Mouse (Mus musculus): ENCODE measurements at regions not wholly inside any gene's neighbourhood (a gene's known extent, or its start where the extent isn't known, plus 50 kb on each side); places are given as distances from the start of the nearest gene placed in this dataset.

DNA sequence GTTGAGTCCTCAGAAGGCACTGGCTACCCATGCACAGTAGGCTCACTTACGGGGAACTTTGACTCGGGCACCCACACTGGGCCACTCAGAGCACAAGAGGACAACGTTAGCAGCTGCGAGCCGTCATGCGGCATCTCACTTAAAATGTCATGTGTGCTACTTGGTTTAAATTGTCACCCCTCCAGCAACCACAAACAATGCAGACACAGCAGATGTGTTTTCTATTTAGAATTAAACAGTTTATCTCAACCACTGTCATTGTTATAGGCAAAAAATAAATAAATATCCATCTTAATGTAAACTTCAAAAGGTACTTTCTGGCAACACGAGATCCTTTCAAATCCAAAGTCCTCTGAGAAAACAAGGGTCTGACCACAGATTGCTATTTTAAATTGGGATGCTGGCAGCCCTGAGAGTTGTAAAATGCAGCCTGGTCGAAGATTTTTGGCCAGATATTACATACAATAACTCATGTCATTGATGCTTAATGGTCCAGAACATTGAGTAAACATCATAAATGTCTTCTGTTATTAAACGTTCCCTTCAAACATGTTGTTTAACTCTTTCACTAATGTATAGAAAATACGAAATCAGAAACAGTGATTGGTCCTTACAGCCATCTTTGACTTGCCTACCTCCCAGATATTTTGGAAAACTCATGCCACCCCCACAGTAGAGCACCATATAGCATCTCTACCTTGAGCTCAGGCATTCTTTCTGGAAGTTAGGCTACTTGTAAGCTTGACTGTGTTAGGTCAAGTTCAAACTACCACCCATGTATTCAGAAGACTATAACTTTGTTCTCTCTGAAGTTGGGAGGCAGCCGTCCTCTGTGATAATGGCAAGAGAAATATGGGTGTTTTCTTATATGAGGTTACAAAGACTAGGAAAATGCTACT, 232.8 kb upstream of the Tcf21 start:
- DNase-seq: peak; percentile 13 to 30

DNA sequence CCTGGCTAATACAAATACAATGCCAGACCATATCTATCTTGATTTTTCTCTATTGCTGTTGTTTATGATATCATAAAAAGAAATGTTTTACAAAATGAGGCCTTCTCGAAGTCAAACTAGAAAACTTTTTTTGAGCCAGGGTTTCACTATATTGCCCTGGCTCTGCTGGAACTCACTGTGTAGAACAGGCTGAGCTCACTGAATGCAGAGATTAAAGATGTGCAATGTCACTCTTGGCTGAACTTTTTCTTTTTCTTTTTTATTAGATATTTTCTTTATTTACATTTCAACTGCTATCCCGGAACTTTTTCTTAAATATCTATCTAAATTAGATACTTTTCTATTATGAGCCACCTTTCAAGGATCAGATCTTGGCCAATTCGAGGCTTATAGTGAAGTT, 224.5 kb upstream of the Tcf21 start:
- DNase-seq: no peak

DNA sequence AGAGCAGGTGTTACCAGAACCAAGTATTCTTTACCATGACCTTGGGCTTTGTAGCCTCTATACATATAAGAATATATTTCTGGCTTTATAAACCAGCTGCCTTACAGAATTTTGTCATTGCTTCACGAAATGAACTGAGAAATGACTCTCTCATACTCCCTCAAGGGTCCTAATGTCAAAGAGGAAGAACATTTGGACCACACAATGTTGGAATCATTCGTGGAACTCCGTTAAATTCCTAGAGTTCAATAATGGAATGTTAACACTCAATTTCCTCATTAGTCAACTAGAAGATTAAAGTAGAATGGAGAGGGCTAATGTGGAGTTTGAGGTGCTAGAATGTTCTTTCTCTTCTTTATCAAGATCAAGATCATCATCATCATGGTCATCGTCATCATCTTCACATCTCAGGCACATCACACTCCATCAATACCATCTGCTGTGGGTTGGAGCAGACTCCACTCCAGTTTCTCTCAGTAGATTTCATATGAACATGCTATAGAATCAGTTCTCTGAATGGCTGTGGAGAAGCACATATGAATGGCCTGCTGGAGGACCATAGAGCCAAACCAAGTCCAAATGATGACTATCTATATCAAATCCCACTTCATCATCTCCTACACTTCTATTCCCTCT, 211.6 kb upstream of the Tcf21 start:
- DNase-seq: no peak

DNA sequence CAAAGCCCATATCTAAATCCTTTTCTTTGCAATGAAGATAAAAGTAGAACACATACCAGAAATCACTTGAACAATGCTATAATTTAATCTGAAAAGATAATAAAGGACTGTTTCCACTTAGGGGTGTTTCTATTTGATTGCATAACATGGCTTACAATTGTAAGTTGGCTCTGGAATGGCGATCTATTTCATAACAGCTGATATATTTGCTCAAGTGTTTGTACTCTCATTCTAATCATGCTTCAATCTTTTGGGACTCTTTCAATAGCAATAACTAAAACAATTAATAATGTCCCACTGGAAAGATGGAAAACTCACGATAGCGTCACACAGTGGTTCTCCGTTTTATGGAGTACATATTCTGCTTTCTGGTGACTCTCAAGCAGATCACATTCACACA, 208.0 kb upstream of the Tcf21 start:
- DNase-seq: no peak

DNA sequence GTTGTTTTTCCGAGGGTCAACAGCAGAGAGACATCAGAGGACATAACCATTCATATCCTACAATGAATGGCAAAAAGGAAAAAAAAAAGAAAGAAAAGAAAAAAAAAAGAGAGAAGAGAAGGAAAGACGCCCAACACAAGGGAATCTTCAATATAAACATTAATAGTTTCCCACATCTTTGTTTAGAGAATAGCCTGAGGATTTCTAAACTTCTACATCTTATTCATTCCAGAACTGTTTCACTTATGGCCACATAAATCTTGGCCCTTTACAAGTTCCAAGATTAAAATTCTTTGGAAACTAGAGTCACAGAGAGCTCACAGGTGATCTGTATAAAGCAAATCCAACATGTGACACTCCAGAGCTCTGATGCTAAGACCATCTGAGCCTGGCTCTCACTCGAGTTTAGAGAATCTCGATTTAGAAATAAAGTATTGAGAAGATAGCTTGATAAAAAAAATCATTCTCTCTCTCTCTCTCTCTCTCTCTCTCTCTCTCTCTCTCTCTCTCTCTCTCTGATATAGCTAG, 197.2 kb upstream of the Tcf21 start:
- no peak for DNase-seq

DNA sequence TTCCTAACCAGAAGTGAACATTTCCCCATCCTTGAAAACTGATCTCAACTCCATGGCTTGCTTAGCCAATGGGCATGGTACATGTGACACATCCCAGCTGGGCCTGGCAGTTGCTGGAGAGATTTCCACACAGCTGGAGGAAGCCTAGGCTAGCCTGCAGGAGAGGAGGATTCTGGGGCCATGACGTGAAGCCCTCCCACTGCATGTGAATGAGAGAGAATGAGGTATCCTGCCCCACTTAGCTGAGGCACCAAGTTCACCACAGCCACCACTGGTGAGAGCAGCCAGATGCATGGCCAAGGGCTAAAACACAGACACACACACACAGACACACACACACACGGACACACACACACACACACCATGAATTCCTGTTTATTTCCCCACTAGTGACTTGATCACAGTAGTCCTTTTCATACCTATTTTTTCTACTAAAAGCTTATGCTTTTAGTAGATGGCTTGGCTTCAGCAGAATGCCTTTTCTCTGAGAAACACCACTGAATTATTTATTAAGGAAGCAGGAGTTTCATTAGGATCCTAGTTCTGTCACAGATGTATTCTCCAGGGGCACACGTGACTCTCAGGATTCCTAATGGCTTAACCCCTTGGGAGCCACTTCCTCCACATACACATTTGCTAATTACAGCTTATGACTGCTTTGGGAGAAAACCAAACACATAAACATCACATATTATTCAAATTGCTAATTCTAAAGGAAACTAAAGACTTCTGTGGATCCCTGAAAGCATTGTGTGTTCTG, 196.1 kb upstream of the Tcf21 start:
- DNase-seq: peak in 1 of 2 experiments; percentile 4

DNA sequence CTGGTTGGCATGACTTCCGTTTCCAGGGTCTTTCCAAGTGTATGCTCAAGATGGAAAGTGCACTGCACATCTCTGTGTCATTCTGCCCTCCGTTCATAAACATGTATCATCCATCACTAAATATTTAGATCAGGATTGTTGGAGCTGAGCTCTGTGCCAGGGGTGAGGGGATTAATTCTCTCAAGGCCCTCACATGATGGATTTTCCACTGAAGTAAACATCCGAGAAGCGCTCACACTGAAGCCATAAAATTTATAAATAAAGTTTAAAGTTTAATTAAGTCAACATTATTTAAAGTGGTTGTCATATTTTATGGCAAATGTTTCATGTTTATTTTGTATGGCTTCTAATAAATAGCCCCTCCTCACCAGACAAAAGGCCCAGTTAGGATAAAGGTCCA, 190.7 kb upstream of the Tcf21 start:
- DNase-seq: peak; percentile 5 to 23

DNA sequence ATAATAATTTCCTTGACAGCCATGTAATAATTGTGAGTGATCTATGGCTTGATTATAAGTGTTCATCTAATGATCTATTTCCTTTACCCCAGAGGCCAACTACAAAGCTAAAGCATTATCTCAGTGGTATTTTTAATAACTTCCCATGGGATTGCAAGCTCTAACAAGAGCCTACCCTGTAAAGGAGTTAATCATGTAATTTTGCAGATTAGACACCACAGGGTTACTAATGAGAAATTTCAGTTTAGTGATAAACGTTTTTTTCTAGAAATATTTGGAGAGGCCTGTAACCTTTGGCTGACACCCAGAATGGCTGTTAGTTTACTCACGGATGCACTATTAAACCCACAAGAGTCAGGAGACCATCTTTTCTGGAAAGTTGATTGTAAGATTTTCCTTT, 190.2 kb upstream of the Tcf21 start:
- peak; percentile 45 to 46 for DNase-seq

DNA sequence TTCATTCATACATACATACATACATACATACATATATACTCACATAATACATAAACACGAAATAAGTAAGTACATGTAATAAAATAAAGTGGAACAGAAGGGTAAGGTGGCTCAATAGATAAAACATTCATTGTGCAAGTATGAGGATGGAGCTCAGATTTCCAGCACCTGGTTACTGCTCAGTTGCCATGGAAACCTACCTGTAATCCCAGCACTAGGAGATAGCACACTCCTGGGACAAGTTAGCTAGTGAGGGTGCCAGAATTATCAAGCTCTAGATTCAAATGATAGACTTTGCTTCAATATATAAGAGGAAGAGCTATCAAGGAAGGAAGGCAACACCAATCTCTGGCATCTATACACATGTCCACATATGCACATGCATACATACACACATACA, 184.8 kb upstream of the Tcf21 start:
- no peak for DNase-seq

DNA sequence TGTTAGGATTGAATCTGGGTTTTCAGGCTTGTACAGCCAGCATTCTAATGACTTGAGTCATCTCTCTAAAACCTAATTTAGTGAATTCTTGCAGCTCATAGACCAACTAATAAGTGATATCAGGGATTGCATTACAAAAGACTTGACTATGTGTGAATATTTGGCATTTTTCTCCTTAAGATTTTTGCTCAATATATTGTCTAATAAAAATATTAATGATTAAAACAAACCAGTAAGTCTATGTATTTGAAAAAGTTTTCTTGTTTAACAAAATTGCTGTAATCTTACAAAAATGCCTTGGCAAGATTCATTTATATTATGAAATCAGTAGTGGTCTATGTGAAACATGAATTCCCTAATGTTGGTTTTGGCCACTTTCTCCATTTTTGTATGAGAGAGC, 183.7 kb upstream of the Tcf21 start:
- no peak for DNase-seq

DNA sequence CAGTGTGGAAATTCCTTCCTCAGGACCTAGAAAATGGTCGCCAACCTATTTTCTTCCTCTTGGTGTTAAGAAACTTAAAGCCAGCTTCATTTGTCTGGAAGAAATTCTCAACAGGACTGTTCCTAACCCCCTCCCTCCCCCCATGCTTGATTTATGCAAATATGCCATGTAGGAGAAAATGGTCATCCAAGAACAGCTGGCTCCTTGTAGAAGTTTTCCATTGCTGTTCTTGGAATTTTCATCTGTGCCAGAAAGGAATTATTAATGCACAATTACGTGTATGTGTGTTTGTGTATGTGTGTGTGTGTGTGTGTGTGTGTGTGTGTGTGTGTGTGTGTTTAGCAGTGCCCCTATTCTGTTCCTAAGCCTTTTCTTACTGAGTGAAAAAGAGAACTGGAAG, 178.6 kb upstream of the Tcf21 start:
- DNase-seq: no peak

DNA sequence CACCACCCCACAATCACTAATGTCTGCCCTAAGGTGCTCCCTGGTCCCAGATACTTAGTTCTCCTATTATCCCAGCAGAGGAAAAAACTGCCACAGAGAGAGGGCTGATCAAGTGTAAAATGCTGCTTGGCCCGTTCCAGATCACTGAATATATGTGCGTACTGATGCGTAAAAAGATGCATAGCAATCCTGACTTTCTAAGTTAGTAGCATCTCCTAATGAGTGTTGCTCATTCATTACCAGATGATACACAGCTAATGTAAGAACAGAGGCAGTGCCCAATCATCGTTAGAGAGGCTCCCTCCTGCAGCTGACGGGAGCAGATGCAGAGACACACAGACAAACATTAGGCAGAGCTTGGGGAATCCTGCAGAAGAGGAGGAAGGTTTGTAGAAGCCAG, 177.6 kb upstream of the Tcf21 start:
- no peak for DNase-seq

DNA sequence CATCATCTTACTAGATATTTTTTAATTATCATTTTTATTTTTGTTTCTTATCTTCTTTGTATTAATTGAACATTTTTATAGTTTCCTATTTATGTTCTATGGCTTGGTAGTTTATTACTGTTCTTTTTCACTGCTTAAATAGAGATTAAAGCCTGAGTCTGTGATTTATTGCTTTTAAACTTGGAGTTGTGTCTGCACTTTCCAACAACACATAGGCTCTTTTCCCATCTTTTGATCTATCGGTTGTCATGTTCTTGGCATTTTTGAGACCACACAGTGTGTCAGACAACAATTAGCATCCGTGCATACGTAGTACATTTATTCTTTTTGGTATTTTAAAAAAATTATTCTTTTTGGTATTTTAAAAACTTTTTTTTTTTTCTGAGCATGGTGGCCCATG, 173.2 kb upstream of the Tcf21 start:
- no peak for DNase-seq

DNA sequence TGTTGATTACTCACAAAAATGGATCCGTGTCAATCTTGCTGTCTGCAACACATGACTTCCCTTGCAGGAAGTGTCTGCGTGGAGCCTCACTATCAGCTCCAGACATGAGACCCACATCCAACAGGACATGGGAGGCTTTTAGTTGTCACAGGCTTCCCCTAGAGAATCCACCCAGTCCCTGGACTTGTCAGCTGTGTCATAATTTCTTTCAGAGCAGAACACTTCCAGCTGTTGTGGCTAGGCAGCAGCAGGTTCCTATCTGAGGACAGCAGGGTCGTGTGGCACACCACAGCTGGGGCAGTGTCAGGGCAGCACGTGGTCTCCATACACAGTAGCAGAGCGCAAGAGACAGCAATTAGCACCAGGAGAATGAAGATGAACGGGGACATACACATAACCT, 161.8 kb upstream of the Tcf21 start:
- DNase-seq: peak; percentile 32 to 39

DNA sequence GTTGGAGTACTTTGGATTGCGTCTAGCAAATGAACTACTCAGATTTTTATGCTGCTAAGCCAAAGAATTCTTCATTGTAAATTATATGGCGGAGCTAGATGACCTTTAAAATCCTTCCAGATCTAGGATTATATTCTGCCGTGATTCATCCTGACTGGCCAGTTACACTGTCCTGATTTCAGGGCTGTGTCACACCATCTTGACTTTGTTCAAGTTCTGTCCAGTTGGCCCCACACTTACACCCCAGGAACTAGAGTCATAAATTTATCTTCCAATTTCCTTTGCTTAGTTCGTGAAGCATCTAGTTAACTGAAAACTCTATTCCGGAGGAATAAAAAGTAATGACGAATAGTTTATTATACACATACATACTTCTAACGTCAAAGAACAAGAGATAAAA, 158.5 kb upstream of the Tcf21 start:
- DNase-seq: peak in 1 of 2 experiments; percentile 19

DNA sequence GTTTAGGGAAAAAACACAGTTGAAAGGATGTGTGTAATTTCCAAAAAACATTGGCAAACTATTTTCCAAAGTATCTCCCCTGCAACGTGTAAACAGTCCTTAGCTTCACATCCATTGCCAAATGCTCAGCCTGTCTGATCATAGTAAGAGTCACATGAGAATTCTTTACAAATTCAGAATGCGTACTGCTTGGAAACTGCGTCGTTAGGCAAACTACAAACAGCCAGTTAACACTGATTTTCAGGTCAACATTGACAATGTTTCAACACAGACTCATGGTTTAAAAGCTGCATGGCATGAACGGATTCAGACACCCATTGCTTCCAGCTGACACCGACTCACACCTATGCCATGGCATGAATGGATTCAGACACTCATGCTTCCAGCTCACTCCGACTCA, 137.0 kb upstream of the Tcf21 start:
- no peak for DNase-seq

DNA sequence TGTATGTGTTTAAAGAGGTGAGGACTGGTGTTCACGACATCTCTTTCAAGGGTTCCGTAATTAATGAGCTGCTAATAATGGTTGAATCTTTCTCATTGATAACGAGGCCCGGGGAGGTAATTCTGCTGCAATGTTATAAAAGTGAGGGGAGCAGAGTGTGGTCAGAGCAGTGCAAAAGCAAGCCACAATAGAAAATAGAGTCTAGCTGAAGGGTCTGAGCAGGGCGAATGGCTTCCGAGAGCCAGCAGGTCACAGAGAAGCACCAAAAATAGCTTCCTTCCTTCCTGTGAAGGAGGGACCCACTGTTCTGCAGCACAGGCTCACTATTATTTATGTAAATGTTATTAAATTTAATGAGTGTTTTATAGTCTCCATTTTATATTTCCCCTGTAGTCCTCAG, 133.3 kb upstream of the Tcf21 start:
- DNase-seq: no peak

DNA sequence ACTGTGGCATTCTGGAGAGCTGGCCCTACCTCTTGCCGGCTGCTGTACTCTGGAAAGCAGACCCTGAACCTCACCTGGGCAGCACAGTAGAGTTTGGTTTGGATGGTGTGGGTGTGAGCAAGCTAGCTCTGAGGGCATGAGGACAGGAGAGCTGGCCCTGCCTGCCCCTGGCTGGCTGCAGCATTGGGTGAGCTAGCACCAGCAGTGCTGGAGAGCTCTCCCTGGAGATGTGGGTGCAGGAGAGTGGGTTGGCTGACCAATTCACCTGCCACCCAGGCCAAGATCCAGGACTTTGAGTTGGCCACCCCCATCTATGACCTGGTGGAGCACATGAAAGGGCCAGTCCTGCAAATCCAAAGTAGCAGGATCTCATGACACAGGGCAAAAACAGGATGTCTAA, 124.3 kb upstream of the Tcf21 start:
- DNase-seq: no peak

DNA sequence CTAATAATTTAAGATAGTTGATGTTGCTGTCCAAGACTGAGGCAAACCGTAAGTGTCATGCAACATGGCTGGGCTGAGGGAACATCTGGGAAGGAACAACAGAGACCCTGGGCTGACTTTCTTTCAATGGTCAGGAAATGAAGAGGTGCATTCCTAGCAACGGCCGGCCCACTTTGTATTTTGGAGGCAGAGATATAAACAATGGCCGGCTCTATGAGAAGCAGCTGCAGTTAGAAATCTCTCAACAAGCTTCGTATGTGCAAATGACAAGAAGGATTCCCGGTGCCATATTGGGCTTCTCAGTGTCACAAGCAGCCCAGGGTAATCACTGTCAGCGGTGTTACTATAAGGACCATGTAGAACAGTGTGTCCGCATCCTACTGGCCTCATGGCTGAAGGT, 108.0 kb upstream of the Tcf21 start:
- no peak for DNase-seq

DNA sequence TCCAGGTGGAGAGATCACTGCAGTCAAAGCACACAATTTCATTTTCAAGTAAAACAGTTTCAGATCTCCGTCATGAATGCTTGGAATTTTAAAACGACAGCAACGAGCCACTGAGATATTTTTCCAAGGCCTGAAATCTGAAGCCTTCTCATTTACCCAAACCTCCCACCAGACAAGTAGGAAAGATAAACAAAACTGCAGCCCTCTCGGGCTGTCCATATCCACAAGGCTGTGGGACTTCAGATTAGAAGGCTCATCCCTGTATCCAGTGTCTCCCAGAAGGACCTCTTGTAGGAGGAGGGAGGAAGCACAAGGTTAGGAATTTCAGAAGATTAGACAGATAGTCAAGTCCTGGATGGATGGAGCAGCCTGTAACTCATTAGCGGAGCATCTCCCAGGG, 106.1 kb upstream of the Tcf21 start:
- no peak for DNase-seq

DNA sequence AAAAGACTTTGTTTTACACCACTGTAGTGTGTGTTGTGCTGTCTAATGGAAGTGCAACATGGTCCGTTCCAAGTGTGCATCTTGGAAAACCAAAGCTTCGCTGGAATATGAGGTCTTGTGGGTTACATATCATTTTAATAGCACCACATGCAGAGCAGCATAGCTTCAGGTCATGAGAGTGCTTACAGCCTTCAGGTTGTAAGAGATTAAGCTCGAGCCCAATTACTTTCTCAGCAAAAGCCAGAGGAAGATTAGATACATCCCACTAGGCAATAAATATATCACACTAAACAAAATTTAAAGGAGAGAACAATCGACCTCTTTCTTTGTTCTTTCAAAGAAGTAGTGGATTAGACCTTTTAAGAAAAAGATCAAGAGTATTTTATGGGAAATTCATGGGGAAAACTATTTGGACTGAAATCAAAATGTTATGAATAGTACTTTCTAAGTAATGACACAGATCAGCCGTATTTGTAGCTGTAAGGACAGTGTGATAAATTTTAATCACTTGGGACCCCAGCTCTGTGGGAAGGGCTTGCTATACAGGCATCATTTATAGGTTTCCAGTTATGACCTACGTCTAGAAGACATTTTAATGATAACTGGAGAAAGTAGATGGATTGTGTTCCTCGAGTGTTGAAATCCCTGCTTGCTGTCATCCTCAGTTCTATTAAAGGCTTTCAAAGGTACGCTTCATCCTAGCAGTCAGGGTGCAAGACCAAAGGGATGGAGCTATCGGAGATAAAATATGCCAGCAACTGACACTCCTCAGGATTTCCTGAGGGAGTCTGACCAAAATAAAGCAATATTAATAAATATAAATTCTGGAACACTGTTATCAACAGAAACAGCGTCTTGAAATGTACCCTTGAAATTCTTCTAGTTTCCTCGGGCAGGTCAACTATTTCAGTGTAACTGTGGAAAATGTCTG, 101.3 kb upstream of the Tcf21 start:
- DNase-seq: no peak

DNA sequence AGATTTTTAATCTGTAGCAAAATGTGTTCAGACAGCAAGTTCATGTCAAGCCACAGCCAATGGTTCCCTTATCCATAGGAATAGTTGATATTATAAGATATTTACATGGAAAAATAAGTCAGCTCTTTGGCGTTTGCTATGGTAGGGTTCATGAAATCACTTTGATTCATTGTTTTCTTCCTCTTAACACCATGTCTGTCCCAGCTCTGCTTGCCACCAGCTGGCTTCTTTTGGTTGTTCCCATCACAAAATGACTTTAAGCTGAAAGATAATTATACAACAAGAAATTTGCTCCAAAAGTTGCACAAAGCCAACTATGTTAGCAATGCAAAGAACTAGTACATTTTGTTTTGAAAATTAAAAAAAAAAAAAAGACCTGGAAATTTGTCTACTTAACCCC, 99.9 kb upstream of the Tcf21 start:
- no peak for DNase-seq
